Mouse (Mus musculus): ENCODE results near the gene Furin.

Gene Furin

DNA sequence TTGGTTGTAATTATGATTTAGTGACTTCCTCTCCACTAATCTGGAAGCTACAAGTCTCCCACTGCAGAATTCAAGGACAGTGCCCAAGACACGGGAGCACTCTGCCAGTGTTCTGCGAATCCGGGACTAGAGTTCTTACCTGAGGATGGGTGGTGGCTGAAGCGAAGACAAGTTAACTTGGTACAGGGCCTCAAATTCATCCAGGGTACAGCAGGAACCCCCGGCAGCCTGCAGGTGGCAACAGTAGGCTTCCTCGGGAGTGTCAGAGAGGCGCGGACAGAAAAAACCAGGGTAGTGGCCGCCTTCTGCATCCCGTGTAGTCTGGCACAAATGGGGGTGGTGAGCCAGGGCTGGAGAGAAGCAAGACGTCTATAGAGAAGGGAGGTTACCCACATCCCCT, 64.4 kb downstream of the Furin start, which contains the start of gene Unc45a:
TSS of gene Unc45a (minus strand) at position 213 of the 400 bp plus-strand sequence.
- peak in 1 of 2 experiments; percentile 64 for DNase-seq (ENCODE audit: low spot score in 2 of 2)

DNA sequence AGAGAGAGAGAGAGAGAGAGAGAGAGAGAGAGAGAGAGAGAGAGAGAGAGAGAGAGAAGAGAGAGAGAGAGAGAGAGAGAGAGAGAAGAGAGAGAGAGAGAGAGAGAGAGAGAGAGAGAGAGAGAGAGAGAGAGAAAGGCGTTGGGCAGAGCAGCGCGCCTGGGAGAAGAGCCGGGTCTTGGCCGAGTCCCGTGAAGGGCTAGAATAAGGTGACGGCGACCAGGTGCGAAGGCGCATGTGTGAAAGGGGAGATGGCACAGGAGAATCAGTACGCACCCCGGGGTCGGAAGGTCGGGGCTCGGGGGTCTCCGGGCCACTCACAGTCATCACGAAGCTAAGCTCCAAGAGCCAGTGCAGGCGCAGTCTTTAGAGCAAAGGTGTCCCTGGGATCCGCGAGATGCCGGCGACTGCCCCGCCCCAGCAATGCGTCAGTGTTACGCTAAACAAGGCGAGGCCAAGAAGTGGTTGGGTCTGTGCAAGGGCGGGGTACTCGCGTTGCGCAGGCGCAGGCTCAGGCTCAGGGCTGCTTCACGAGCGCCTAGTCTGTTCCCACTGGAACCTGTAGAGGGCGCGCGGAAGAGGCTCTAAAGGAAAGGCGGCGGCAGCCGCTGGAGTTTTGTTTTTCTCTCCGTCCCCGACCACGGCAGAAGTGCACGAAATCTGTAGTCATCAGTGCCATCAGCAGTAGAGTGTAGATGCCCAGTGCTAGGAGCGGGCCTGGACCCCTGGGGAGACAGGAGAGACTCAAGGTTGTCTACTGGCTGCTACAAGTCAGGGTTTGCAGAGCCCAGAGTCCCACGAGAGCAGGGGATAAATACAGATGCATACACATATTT, 65.2 kb downstream of the Furin start:
- DNase-seq (ENCODE audit: low spot score in 2 of 2): peak; percentile 94 to 97

DNA sequence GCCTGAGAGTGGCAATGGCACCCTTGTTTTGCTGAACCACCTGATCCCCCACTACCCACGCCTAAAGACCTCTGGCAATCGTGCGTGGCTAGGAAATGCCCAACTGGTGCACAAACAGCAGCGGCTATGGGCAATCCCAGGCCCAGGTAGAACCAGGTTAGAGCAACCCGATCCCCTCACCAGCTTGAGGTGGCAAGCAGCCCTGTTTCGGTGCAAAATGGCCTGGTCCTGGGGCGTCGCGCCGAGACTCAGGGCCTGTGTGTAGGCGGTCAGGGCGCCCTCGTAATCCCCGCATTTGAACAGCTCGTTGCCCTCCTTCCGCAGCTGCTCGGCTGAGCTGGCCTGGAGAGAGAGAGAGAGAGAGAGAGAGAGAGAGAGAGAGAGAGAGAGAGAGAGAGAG, 65.9 kb downstream of the Furin start:
- DNase-seq (ENCODE audit: low spot score in 2 of 2): no peak
